Mouse (Mus musculus): ENCODE measurements around the gene Apopt1.

GRCm38 (mm10) chr12:111670371-111670971 is 42.6 kb upstream of the Apopt1 start:
- TF ChIP-seq POLR2A (IDR thresholded peaks at IDR 0.05; ENCODE audit: borderline replicate concordance, extremely low read depth, low read depth, low read length) (no peak), CTCF (IDR thresholded peaks at IDR 0.05; ENCODE audit: insufficient read depth, low read length) (no peak)
